Mouse (Mus musculus) CH12.LX (cell line): Measurements from ENCODE around the gene Nmrk1. TPM values are rescaled to one million over a fixed set of nuclear protein-coding genes. Genes with fewer than 3 reads are reported as not detected.

ENCODE experiments used
- DNase-seq: peaks from one replicate; pipeline ENCODE4 v3.0.0-alpha.2; 2013; ENCODE audit errors: extremely low read depth
- H3K27ac ChIP-seq: 2 replicates; pipeline ENCODE4 v1.5.1; 2012; ENCODE audit warnings: low read depth, mild to moderate bottlenecking, control low read depth, moderate library complexity; ENCODE audit not compliant: insufficient read depth
- H3K27me3 ChIP-seq: replicated peaks from 2 replicates; pipeline ENCODE3; 2012; ENCODE audit warnings: inconsistent platforms
- H3K36me3 ChIP-seq, 2 experiments: replicated peaks in 1 of 2; 2 replicates each; pipeline versions ENCODE3 to v1.6.1; 2012; ENCODE audit warnings: inconsistent platforms in 1 of 2, low read length in 1 of 2, mild to moderate bottlenecking in 1 of 2, mixed read lengths in 1 of 2, moderate library complexity in 1 of 2; ENCODE audit not compliant: control insufficient read depth in 1 of 2, insufficient read depth in 1 of 2
- H3K4me1 ChIP-seq, 2 experiments: 2 replicates each; pipeline ENCODE4 v1.6.1; 2012; ENCODE audit warnings: inconsistent platforms in 1 of 2, moderate library complexity in 1 of 2; ENCODE audit not compliant: insufficient read depth in 2 of 2, control insufficient read depth in 1 of 2
- H3K4me2 ChIP-seq: 2 replicates; pipeline ENCODE4 v1.6.1; 2012; ENCODE audit warnings: low read depth, mild to moderate bottlenecking, control low read depth; ENCODE audit not compliant: poor library complexity, insufficient read depth, severe bottlenecking
- H3K4me3 ChIP-seq, 3 experiments: fragments of 150-350 bp in 1 of 3; sonication (generic) in 1 of 3; replicated peaks in 1 of 3; 2 replicates each; pipeline versions ENCODE3 to v1.5.1; 2011 to 2012; ENCODE audit warnings: low read depth in 2 of 3, low read length in 2 of 3, mild to moderate bottlenecking in 2 of 3, moderate library complexity in 2 of 3, control low read depth in 1 of 3, improper control_type of control experiment in 1 of 3, inconsistent platforms in 1 of 3, mixed read lengths in 1 of 3; ENCODE audit not compliant: poor library complexity in 1 of 3
- H3K79me2 ChIP-seq: replicated peaks from 2 replicates; pipeline ENCODE4 v1.6.1; 2012; ENCODE audit warnings: mild to moderate bottlenecking, moderate library complexity; ENCODE audit not compliant: control insufficient read depth, poor library complexity, insufficient read depth, severe bottlenecking; ENCODE audit errors: extremely low read depth
- H3K9ac ChIP-seq: 2 replicates; pipeline ENCODE4 v1.6.1; 2012; ENCODE audit warnings: low read depth, mild to moderate bottlenecking, control low read depth, moderate library complexity; ENCODE audit not compliant: insufficient read depth
- H3K9me3 ChIP-seq: replicated peaks from 2 replicates; pipeline ENCODE3; 2012; ENCODE audit warnings: low read length, inconsistent platforms, mixed read lengths
- BHLHE40 ChIP-seq: IDR thresholded peaks from 2 replicates; pipeline ENCODE4 v1.6.1; 2011; ENCODE audit warnings: mild to moderate bottlenecking, low read depth, low read length, improper control_type of control experiment
- CHD2 ChIP-seq: IDR thresholded peaks from 2 replicates; pipeline ENCODE4 v1.6.1; 2011; ENCODE audit warnings: low read length, improper control_type of control experiment
- ELF1 ChIP-seq: IDR thresholded peaks from 2 replicates; pipeline ENCODE4 v1.6.1; 2014; ENCODE audit warnings: low read depth, mild to moderate bottlenecking, inconsistent platforms, low read length, improper control_type of control experiment
- EP300 ChIP-seq: IDR thresholded peaks from 2 replicates; pipeline ENCODE4 v1.6.1; 2011; ENCODE audit warnings: low read length, improper control_type of control experiment
- ETS1 ChIP-seq: conservative IDR thresholded peaks from 2 replicates; pipeline ENCODE4 v1.6.1; 2012; ENCODE audit warnings: low read depth, mild to moderate bottlenecking, inconsistent platforms, low read length, improper control_type of control experiment, moderate library complexity
- MEF2A ChIP-seq: IDR thresholded peaks from 2 replicates; pipeline ENCODE4 v1.6.1; 2014; ENCODE audit warnings: low read depth, mild to moderate bottlenecking, inconsistent platforms, low read length, improper control_type of control experiment, borderline replicate concordance
- NRF1 ChIP-seq: IDR thresholded peaks from 2 replicates; pipeline ENCODE4 v1.6.1; 2014; ENCODE audit warnings: low read depth, mild to moderate bottlenecking, inconsistent platforms, low read length, improper control_type of control experiment, moderate library complexity
- TBP ChIP-seq: conservative IDR thresholded peaks from 2 replicates; pipeline ENCODE4 v1.6.1; 2011; ENCODE audit warnings: low read depth, low read length, improper control_type of control experiment
- ZKSCAN1 ChIP-seq: IDR thresholded peaks from 2 replicates; pipeline ENCODE4 v1.6.1; 2012; ENCODE audit warnings: low read depth, inconsistent platforms, low read length, improper control_type of control experiment, borderline replicate concordance
- ZNF384 ChIP-seq: IDR thresholded peaks from 2 replicates; pipeline ENCODE4 v1.6.1; 2012; ENCODE audit warnings: low read depth, low read length, improper control_type of control experiment, inconsistent platforms
- dilution Hi-C: fragments of 300-500 bp; cut with MboI; formaldehyde crosslinking; loops from 2 replicates; pipeline ENCODE4 v1.14.3; 2020; ENCODE audit warnings: low sequenced_read_pairs; ENCODE audit not compliant: extremely low pct_unique_long_range_greater_than_20kb, extremely low pct_ligation_motif_present
- in situ Hi-C: fragments of 300-500 bp; cut with MboI; formaldehyde crosslinking; loops from 3 replicates; pipeline ENCODE4 v1.14.3; 2019; ENCODE audit warnings: low sequenced_read_pairs, low pct_ligation_motif_present, low pct_unique_long_range_greater_than_20kb, mixed read lengths
- polyA plus RNA-seq: library from polyadenylated mRNA; unstranded; fragments of >175 nt; gene quantifications from 2 replicates; pipeline ENCODE4 v1.2.1, GENCODE M21; 2012; ENCODE audit warnings: low read depth; ENCODE audit not compliant: insufficient read length
- total RNA-seq, 2 experiments: library from RNA; depleted of rRNA; stranded (reverse); fragments of 300-350 nt in 1 of 2; fragments of >200 nt in 1 of 2; gene quantifications; 2 replicates each; pipeline ENCODE4 v1.2.3; 2012 to 2014

Nmrk1 gene
- total and polyA plus RNA-seq, 3 experiments = 9.7 to 10.1 (median 9.8) TPM

DNA sequence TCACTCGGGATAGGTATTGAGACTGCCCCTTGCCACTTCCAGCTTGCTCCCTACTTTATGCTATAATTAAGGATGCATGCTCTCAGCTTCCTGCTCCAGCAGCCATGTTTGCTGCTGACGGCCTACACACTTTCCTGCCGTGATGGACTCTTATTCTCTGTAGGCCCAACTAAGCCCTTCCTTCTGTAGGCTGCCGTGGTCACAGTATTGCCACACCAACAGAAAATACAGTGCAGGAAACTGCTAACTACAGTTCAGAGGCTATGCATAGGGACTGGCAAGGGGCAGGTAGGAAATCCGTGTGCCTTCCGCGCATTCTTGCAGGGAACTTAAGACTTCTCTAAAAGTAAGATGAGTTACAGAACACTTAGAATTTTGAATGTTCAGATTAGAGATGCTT is 17.4 kb upstream of the Nmrk1 start:
- no peak for TF ChIP-seq MEF2A
- H3K9ac ChIP-seq = no peak overlapping the region
- peaks cover 23 to 66% of the 10 kb centered on the region in 2 experiments; a peak in 3 of 4 replicates for H3K4me1 ChIP-seq

DNA sequence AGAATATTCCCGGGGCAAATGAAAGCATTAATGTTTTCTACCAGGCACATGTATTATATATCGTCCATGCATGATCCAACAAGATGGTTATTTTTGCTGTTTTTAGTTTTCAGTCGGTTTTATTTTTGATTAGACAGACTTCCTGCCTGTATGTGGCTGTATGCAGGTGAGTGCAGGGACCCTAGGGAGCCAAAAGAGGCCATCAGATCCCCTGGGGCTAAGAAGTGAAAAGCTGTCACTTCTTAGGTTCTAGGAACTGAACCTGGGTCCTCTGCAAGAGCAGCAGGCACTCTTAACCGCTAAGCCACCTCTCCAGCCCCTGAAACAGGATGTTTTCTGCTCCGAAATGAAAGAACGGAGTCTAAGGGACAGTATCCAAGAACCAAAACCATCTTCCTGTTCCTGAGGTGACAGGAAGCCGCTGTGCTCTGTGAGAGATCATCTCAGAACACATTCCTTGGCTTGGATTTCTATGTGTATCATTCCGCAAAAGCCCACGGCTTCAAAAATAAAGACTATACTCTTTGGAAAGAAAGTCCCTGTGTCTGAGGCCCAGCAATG is 16.0 kb upstream of the Nmrk1 start:
- no peak overlapping the region for H3K9ac ChIP-seq
- H3K4me3 ChIP-seq = peak overlapping the region; percentile 4 to 26 (median 25)
- peak overlapping the region; percentile 63 for H3K4me2 ChIP-seq
- dilution Hi-C loops (no loop called here), in situ Hi-C loops (no loop called here)
- H3K79me2 ChIP-seq = peaks cover 53% of the 10 kb centered on the region
- no peak overlapping the region for H3K27ac ChIP-seq
- no peak for TF ChIP-seq ZKSCAN1
- TF ChIP-seq EP300 = peak; percentile 23; the same call in 1 of the 2 replicates
- TF ChIP-seq TBP = no peak
- TF ChIP-seq BHLHE40 = peak; percentile 70
- TF ChIP-seq ELF1 = 0 out of 2 replicates have a peak, but pooled peaks have one; percentile 21
- peak; percentile 59 for TF ChIP-seq ETS1
- no peak for TF ChIP-seq ZNF384
- peaks cover 0 to 18% of the 10 kb centered on the region in 2 experiments for H3K36me3 ChIP-seq
- no peaks in the 10 kb centered on the region for H3K27me3 ChIP-seq
- H3K4me1 ChIP-seq = peaks cover 35 to 75% of the 10 kb centered on the region in 2 experiments
- H3K9me3 ChIP-seq = no peaks in the 10 kb centered on the region
- DNase-seq = peak; percentile 69

More for the DNA sequence above, 17.4 kb upstream of the Nmrk1 start:
- no peaks in the 10 kb centered on the region for H3K9me3 ChIP-seq
- dilution Hi-C loops = no loop called here
- H3K27me3 ChIP-seq = no peaks in the 10 kb centered on the region
- peaks cover 0 to 20% of the 10 kb centered on the region in 2 experiments for H3K36me3 ChIP-seq
- in situ Hi-C loops = no loop called here
- no peak overlapping the region for H3K27ac ChIP-seq
- no peak overlapping the region for H3K4me2 ChIP-seq
- H3K79me2 ChIP-seq = peaks cover 40% of the 10 kb centered on the region
- H3K4me3 ChIP-seq = no peak overlapping the region
- DNase-seq = no peak

GRCm38 (mm10) chr19:18617504-18617903 is 14.2 kb upstream of the Nmrk1 start:
- in situ Hi-C loops = no loop called here

More at GRCm38 (mm10) chr19:18617504-18617903, 14.2 kb upstream of the Nmrk1 start:
- no peak for DNase-seq
- peaks cover 39 to 89% of the 10 kb centered on the region in 2 experiments for H3K4me1 ChIP-seq
- H3K27ac ChIP-seq = no peak overlapping the region
- H3K9ac ChIP-seq = no peak overlapping the region
- no peaks in the 10 kb centered on the region for H3K27me3 ChIP-seq
- no peak overlapping the region for H3K4me3 ChIP-seq
- peak overlapping the region; percentile 26; the same call in 1 of the 2 replicates for H3K4me2 ChIP-seq
- H3K79me2 ChIP-seq = peaks cover 58% of the 10 kb centered on the region
- H3K9me3 ChIP-seq = no peaks in the 10 kb centered on the region
- peaks cover 0 to 6% of the 10 kb centered on the region in 2 experiments for H3K36me3 ChIP-seq
- dilution Hi-C loops = no loop called here
- TF ChIP-seq ZNF384 (0 out of 2 replicates have a peak, but pooled peaks have one; percentile 39), CHD2 (no peak), NRF1 (no peak)
